Mouse (Mus musculus) kidney, adult 2 months (tissue): ENCODE measurements around the gene Phka2. TPM values are rescaled to one million over a fixed set of nuclear protein-coding genes. Genes with fewer than 3 reads are reported as not detected.

Source experiments
- DNase-seq: peaks from one replicate; pipeline ENCODE4 v3.0.0; 2021
- H3K27ac ChIP-seq: fragments of 200-500 bp; 2 replicates; pipeline ENCODE4 v1.5.1; 2012; ENCODE audit warnings: low read depth, low read length, control low read depth, inconsistent platforms; ENCODE audit not compliant: insufficient read depth
- H3K27me3 ChIP-seq: fragments of 200-500 bp; replicated peaks from 2 replicates; pipeline ENCODE4 v1.6.1; 2012; ENCODE audit warnings: mild to moderate bottlenecking, moderate library complexity, low read length, inconsistent platforms; ENCODE audit not compliant: control insufficient read depth, insufficient read depth
- H3K36me3 ChIP-seq: fragments of 200-500 bp; 2 replicates; pipeline ENCODE4 v1.6.1; 2012; ENCODE audit warnings: mild to moderate bottlenecking, moderate library complexity, low read length, inconsistent platforms; ENCODE audit not compliant: control insufficient read depth, insufficient read depth
- H3K4me1 ChIP-seq: fragments of 200-500 bp; 2 replicates; pipeline ENCODE4 v1.6.1; 2011; ENCODE audit warnings: low read length; ENCODE audit not compliant: control insufficient read depth, insufficient read depth
- H3K4me3 ChIP-seq: fragments of 200-500 bp; 2 replicates; pipeline ENCODE4 v1.5.1; 2011; ENCODE audit warnings: mild to moderate bottlenecking, low read depth, low read length, control low read depth; ENCODE audit not compliant: insufficient read depth
- CTCF ChIP-seq: fragments of 200-500 bp; conservative IDR thresholded peaks from 2 replicates; pipeline ENCODE4 v1.5.1; 2011; ENCODE audit warnings: low read depth, mild to moderate bottlenecking, control low read depth, low read length, moderate library complexity, mixed read lengths; ENCODE audit not compliant: insufficient read depth, insufficient read length
- POLR2A ChIP-seq: fragments of 200-500 bp; IDR thresholded peaks from one replicate; pipeline ENCODE4 v1.6.1; 2011; ENCODE audit warnings: low read depth, low read length, control low read depth
- WGBS: fragments of 180-500 bp; shearing (Covaris S2); methylation state at CpG from one replicate; pipeline ENCODE4 v1.1.7; 2018; 5-methylcytosine and 5-hydroxymethylcytosine counted together
- polyA plus RNA-seq: library from polyadenylated mRNA; depleted of rRNA; stranded (reverse); fragments of >200 nt; gene quantifications from 2 replicates; pipeline ENCODE4 v1.2.3, GENCODE M21; 2012

Phka2 gene
- polyA plus RNA-seq, 1 experiment, result 13.0 TPM

DNA sequence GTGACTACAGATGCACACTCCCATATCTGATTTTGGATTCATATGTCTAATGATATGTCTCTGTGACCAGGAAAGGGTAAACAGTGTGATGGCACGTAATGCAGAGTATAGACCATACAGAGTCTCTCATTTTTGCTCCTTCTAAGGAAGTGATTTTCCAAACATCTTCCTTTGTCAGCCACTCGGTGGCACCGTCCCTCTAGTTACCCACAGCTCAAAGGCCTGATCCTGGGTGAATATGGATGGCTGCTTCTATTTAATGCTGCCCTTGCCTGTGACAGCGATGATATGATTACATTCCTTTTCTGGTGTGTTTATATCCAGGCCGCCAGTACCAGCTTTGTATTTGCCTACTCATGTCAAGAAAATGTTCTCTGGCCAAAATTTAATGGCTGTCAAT, 81.6 kb downstream of the Phka2 start:
- 69% methylated on average over 5 of the region's 5 CpGs for WGBS
- no peaks in the 10 kb centered on the region for H3K27me3 ChIP-seq
- DNase-seq, result no peak
- H3K36me3 ChIP-seq, result no peaks in the 10 kb centered on the region
- TF ChIP-seq CTCF (no peak; the same call in 1 of the 2 replicates), POLR2A (no peak)
- H3K27ac ChIP-seq, result no peak overlapping the region
- no peak overlapping the region for H3K4me3 ChIP-seq
- H3K4me1 ChIP-seq, result no peaks in the 10 kb centered on the region

DNA sequence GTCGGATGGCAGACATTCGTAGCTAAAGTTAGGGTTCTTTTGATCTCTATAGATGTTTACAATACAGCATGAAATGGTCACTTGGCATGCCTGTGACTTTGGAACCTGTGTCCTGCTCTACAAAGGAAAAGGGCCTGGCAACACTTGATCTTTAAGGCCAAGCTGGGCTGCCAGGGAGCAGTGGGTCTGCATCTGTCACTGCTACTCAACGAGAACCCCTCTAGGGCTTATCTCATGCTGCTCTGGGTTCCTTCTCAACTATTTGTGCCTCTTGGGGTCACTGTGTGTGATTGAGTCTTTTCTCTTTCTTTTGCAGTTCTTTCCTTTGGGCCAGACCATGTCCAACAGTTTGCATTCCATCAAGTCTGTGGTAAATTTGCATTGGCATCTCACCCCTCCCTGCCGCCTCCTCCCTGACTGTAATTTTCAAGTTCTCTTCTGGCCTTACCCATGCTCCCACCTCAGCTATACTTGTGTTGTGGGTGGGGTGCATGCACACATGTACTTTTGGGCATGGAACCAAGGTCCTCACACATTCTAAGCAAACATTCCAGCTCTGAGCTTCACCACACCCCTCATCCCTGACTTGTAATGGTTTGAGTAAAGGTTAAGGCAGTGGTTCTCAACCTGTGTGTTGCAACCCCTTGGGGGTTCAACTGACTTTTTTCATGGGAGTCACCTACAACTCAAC, 82.3 kb downstream of the Phka2 start:
- no peak for DNase-seq
- no peak overlapping the region for H3K27ac ChIP-seq
- H3K4me1 ChIP-seq, result no peaks in the 10 kb centered on the region
- H3K27me3 ChIP-seq, result no peaks in the 10 kb centered on the region
- no peaks in the 10 kb centered on the region for H3K36me3 ChIP-seq
- no peak overlapping the region for H3K4me3 ChIP-seq
- WGBS, result 97% methylated on average over 4 of the region's 4 CpGs
- TF ChIP-seq CTCF, result no peak
- TF ChIP-seq POLR2A, result no peak

DNA sequence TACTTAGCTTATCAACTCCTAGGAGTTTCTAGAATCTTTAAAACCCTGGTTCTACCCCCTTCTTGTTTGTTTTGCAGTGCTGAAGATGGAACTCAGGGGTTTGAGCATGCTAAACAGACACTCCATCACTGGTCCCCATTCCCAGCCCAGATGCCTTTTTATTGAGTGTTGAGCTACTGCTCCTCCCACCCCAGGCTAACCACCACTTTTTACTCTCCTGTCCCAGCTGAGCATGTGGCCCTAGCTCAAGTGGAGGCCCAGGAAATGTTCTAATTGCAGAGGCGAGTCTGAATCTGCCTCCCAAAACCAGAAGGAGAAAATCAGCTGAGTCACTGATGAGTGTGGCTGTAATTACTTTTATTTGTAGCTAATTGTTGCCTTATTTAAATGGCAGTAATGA, 83.1 kb downstream of the Phka2 start:
- no peaks in the 10 kb centered on the region for H3K4me1 ChIP-seq
- H3K27me3 ChIP-seq, result no peaks in the 10 kb centered on the region
- no peak overlapping the region for H3K27ac ChIP-seq
- no peaks in the 10 kb centered on the region for H3K36me3 ChIP-seq
- no peak for DNase-seq
- WGBS, result 68% methylated on average over 1 of the region's 1 CpGs
- no peak for TF ChIP-seq CTCF
- no peak overlapping the region for H3K4me3 ChIP-seq

DNA sequence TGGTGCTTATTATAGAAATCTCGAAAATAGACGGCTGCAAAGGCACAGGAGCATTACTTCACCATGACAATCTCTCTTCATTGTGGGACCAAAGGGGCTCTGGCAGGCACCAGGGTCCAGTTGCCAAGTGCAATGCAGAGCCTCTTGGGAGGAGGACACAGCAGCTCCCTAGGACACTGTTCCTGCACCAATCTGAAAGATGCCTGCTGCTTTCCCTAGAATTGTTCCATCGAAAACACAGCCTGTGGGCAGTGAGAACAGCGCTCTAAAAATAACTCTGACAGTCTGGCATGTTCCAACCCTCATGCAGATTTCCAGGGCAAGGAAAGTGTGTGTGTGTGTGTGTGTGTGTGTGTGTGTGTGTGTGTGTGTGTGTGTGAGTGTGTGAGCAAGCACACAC, 86.6 kb downstream of the Phka2 start:
- no peak for DNase-seq
- no peak overlapping the region for H3K27ac ChIP-seq
- no peaks in the 10 kb centered on the region for H3K27me3 ChIP-seq
- no peak overlapping the region for H3K4me3 ChIP-seq
- WGBS, result 91% methylated on average over 4 of the region's 4 CpGs
- no peaks in the 10 kb centered on the region for H3K36me3 ChIP-seq
- TF ChIP-seq POLR2A (no peak), CTCF (no peak)
- H3K4me1 ChIP-seq, result no peaks in the 10 kb centered on the region

DNA sequence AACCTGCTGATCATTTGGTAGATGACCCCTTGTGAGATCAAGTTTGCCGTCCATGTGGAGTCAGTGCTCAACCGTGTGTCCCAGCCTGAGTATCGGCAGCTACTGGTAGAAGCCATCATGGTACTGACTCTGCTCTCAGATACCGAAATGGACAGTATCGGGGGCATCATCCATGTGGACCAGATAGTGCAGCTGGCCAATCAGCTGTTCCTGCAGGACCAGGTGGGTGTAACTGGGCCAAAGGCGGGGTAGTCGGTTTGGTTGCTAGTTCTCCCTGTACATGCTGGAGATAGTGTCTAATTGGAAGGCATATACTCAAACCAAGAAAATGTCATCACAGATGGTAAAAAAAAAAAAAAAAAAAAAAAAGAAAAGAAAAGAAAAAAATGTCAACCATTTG, 88.2 kb downstream of the Phka2 start:
- H3K4me1 ChIP-seq, result no peaks in the 10 kb centered on the region
- no peak for DNase-seq
- 97% methylated on average over 7 of the region's 7 CpGs for WGBS

DNA sequence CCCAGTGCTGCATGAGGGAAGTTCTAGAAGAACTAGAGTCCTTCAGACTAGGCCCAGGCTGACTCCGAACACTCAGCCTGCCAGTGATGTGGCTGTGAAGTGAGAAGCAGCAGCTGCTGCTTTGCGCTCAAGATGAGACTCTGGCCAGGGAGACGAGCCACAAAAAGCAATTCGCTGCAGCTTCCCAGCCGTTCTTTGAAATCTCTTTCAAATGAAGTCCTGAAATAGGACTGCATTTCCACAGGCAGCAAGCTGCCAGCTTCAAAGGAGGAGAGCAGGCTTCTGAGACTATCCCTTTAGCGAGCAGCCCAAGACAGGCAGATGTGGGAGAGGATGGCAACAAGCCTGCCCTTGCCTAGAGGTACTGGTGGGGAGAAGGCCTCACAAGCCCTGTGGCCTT, 91.0 kb downstream of the Phka2 start:
- H3K27me3 ChIP-seq, result no peaks in the 10 kb centered on the region
- WGBS, result 86% methylated on average over 6 of the region's 6 CpGs
- TF ChIP-seq POLR2A, result no peak
- TF ChIP-seq CTCF, result no peak
- no peaks in the 10 kb centered on the region for H3K4me1 ChIP-seq
- H3K4me3 ChIP-seq, result no peak overlapping the region
- no peaks in the 10 kb centered on the region for H3K36me3 ChIP-seq
- H3K27ac ChIP-seq, result no peak overlapping the region
- no peak for DNase-seq

More for the DNA sequence above, 88.2 kb downstream of the Phka2 start:
- Histone ChIP-seq H3K27ac (no peak overlapping the region), H3K36me3 (no peaks in the 10 kb centered on the region), H3K4me3 (no peak overlapping the region), H3K27me3 (no peaks in the 10 kb centered on the region)
- TF ChIP-seq POLR2A (no peak), CTCF (no peak)

DNA sequence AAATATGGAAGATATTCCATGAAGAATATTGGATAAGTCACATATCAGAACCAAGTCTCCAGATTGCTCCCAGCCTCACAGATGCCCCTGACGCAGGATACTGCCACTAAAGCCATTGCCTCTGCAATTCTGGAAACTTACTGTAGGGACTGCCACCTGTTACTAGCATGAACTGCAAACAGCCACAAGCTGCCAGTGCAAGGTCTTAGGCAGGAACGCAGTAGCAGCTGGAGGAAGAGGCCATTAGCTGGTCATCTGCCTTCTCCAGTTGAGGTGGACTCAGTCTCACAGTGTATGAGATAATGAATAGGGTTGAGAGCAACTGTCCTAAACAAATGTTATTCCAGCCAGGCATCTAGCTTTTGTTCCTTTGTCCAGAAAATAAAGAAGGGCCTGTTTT, 96.1 kb downstream of the Phka2 start:
- peaks cover 5% of the 10 kb centered on the region; the same call in 1 of the 2 replicates for H3K4me1 ChIP-seq
- no peaks in the 10 kb centered on the region for H3K27me3 ChIP-seq
- no peak overlapping the region for H3K27ac ChIP-seq
- WGBS, result 69% methylated on average over 2 of the region's 2 CpGs
- no peak overlapping the region for H3K4me3 ChIP-seq
- H3K36me3 ChIP-seq, result no peaks in the 10 kb centered on the region
- DNase-seq, result no peak
- no peak for TF ChIP-seq CTCF
- TF ChIP-seq POLR2A, result no peak
